Mouse (Mus musculus) gastrocnemius, postnatal 10 days (tissue): ENCODE measurements around the gene Cited2. TPM values are rescaled to one million over a fixed set of nuclear protein-coding genes. Genes with fewer than 3 reads are reported as not detected.

Experiments
- DNase-seq: peaks from one replicate; pipeline ENCODE4 v3.0.0; 2021; ENCODE audit warnings: mixed read lengths
- total RNA-seq, 2 experiments: library from RNA; stranded (reverse); gene quantifications; 2 replicates each; pipeline ENCODE4 v1.2.3; 2021

Cited2 gene
- total RNA-seq, 2 experiments from 2014 or later: 31.6 to 35.8 TPM

DNA sequence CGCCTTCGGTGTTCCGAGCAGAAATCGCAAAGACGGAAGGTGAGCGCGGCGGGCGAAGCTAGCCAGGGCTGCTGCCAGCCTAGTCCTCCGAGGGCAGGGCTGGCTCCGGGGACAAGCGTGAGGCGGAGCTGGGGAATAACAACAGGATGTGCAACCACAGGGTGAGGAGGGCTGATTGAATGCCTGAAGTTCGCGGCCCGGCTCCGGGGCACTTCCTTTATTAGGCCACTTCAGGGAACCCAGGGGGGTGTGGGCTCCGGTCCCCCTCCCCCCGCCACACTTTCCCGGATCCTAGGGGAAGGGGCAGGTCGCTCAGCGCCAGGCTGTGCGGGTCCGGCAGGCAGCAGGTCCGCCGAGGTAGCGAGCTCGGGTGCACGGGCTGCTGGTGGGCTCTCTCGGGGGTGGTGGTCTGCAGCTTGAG is 413 bp downstream of the Cited2 start:
- no peak for DNase-seq

DNA sequence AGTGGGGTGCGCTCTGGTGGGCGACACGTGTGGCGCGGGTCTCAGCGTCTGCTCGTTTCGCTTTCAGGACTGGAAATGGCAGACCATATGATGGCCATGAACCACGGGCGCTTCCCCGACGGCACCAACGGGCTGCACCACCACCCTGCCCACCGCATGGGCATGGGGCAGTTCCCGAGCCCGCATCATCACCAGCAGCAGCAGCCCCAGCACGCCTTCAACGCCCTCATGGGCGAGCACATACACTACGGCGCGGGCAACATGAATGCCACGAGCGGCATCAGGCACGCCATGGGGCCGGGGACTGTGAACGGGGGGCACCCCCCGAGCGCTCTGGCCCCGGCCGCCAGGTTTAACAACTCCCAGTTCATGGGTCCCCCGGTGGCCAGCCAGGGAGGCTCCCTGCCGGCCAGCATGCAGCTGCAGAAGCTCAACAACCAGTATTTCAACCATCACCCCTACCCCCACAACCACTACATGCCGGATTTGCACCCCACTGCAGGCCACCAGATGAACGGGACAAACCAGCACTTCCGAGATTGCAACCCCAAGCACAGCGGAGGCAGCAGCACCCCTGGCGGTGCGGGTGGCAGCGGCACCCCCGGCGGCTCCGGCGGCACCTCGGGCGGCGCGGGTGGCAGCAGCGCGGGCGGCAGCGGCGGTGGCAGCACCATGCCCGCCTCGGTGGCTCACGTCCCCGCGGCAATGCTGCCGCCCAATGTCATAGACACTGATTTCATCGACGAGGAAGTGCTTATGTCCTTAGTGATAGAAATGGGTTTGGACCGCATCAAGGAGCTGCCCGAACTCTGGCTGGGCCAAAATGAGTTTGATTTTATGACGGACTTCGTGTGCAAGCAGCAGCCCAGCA is 1.1 kb downstream of the Cited2 start:
- peak; percentile 74 for DNase-seq

DNA sequence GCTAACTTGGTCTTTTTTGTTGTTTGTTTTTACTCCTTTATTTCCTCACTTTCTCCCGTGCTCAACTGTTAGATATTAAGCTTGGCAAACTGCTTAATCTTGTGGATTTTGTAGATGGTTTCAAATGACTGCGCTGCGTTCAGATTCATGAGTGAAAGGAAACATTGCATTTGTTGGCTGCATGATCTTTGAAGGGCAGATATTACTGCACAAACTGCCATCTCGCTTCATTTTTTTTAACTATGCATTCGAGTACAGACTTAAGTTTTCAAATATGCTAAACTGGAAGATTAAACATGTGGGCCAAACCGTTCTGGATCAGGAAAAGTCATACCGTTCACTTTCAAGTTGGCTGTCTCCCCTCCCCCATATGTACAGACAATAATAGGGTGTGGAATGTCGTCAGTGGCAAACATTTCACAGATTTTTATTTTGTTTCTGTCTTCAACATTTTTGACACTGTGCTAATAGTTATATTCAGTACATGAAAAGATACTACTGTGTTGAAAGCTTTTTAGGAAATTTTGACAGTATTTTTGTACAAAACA is 2.1 kb downstream of the Cited2 start:
- DNase-seq: no peak

DNA sequence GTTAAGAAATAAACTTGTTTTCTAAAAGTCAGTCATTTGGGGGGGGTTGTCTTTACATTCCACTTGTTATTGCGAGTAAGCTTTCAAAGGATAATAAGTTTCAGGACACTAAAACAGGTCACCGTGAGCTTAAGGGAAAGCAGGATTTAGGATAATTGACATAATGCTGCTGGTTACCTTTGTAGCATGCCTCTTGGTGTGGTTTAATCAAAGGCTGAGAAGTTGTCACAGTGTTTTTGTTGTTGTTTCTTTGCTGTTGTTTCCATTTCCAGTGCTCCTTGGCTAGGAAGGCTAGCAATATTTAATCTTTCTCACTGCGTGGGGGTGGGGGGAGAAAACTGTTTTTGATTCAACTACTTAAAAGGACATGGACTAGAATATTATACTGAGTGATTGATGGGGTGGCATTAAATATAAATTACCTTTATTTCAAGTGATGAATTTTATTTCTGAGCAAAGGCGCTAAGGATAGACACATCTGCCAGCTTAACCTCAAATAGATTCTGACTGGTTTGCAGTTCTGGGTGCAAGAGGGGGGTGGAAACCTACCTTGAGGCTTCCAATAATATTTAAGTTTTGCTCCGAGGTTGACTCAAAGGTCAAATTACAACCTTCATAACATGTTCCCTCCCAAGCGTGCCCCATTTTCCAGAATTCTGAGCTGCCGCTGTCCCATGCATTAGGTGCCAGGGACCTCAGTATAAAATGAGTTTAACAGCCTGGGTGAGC is 2.8 kb downstream of the Cited2 start:
- DNase-seq: no peak

DNA sequence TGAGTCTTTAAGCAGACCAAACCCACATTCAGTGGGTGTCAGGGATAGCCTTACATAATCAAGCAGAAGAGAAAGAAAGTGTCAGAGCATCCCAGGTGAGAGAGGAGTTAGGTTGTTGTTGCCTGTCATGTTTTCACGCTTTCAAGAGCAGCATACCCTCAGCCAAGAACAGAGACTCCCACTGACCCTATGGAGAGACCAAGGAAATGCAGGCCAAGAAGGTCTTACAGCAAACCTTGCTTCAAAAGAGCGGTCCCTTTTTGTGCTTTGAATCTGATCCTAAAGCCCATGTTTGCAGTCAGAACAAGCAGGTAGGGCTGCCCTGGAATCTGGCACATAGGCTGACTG is 3.3 kb downstream of the Cited2 start:
- no peak for DNase-seq

DNA sequence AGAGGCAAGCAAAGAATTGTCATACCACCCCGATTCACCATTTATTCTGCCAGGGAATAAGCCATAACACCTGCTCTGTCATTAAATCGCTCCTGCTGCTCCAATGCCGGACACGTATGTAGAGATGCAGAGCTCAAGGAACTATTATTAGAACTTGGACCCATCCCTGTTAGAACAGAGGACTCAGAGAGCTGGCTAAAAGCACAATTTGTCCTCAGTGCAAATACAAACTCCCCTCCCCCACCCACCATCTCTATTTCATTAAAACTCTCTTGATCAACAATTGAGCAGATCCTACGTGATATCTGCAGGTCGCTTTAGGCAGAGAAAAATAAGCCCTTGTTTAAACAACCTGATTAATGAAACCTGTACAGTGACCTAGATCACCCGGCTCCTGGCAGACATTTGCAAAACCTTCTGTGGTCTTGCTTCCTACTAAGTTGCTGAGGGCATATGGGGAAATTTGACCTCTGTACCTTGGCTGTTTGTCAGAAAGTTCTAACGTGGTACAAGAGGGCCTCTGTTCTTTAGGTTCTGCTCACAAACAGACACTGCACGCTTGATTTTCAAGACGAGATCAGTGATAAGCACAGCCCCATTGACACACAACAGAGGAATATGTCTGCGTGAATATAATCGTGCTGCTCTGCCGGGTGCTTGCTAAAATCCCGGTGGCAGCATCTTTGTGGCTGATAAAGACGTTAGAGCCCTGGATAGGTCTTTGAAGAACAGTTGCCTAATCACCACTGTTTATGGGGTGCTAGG is 4.3 kb downstream of the Cited2 start:
- DNase-seq: no peak

DNA sequence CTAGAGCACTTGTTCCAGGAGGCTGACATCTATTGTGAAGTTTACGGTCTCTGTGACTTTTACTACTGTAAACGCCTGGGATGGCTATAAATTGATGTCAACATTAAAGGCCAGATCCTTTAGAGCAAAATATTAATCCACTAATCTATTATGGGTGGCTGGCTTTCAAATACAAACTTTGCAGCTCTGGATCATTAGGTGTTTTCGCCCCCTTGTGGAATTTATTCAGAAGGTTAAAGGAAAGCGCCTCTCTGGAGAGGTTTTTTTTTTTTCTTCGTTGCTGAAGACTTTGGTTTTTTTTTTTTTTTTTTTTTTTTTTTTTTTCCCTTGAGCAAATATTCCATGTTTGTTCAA is 4.9 kb downstream of the Cited2 start:
- DNase-seq: no peak

DNA sequence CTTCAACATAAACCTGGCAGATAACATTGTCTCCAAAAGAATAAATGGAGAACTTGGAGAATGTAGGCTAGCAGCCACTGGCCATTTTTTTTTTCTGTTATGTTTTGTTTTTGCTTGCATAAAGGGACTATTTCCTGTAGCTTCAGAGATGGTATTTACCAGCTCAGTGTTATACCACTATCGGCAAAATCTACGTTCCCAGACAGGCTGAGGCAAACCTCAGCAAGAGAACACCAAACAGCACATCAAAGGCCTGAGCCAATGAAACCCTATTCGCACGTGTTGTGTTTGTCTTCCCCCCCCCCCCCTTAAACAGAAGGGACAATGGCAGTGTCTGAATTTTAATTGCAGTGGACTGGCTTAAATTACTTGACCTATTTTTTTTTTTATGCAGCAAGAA is 5.7 kb downstream of the Cited2 start:
- no peak for DNase-seq

DNA sequence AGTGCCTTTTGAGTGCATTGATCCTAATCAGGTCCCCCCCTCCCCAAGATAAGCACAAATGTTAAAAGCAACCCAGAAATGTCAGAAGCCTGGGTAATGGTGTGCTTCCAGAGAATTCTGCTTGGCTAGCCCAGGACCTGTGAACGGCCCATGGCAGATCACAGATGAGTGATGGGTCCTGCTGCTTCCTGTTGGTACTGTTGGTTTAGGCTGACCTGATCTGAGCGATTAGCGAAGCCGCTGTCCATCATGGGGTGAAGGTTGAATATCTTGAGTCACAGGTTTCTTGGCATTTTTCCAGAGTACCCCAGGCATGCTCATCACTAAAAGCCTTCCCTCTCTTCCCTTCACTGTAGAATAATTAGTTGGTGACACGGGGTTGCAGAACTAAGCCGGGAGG is 6.5 kb downstream of the Cited2 start:
- DNase-seq: no peak

DNA sequence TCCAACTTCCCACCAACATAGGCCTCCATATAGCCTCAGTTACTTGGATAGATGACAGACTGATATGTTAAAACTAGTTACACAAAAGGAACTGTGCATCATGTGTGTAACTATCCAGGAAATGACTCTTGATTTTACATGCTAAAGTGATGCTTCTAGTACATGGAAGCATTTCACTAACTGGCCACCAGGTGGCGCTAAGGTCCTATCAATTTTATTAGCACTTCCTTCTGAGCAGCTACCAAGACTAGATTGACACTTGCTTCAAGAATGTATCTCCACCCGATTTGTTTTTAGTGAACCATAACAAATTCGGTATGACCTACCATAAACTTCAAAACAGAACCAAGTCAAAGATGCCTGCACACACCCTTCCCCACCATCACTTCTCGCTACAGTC is 10.0 kb downstream of the Cited2 start:
- DNase-seq: peak; percentile 82

DNA sequence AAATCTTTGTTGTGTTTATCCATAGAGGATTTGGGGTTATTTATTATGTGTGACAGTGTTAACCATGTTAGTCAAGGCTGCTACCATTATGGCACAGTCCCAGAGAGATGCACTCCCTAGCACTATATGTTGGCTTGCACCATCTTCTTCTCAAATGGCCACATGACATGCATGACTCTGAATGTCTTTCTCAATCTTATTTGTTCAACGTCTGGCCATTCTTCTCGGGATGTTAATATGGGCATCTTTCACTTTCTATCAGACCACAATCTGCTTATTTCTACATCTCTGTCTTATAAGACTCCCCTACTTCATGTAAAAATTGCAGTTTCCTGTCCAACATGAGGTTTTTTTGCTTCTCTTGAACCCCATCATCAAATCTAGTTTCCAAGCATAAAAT is 19.6 kb downstream of the Cited2 start:
- DNase-seq: no peak

DNA sequence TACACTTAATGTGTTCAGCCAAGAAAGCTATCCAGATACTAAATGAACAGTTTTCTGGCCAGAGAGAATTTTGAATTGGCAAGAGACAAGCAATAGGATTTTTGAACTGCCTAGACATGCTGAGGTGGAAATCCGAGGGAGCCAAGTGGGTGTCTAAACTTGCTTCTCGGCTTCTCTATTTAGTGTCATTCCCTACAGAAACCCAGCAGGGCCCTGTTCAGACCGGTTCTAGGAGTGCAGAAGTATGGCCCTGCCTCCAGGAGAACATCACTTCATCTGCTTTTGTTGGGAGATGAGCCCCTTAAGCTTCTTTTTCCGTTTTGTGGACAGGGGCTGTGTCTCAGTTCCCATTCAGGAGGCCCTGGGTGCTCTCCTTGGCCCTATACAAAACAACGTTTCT is 29.5 kb downstream of the Cited2 start:
- DNase-seq: no peak

DNA sequence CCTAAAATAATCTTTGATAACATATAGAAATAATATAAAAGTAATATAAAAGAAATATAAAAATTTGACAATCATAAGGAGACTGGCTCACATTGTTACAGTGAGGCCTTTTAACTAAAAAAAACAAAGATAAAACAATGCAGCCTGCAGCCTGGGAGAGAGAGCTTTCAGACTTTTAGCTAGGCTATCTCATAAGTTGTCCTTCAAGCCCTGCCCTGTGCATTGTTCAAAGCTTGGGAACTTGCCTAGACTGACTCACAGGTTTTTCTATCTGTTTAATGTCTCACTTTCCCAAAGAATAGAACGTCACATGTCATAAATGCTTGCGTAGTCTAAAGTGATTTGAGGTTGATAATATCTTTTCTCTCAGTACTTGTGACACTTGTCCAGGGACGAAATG is 36.8 kb downstream of the Cited2 start:
- no peak for DNase-seq

DNA sequence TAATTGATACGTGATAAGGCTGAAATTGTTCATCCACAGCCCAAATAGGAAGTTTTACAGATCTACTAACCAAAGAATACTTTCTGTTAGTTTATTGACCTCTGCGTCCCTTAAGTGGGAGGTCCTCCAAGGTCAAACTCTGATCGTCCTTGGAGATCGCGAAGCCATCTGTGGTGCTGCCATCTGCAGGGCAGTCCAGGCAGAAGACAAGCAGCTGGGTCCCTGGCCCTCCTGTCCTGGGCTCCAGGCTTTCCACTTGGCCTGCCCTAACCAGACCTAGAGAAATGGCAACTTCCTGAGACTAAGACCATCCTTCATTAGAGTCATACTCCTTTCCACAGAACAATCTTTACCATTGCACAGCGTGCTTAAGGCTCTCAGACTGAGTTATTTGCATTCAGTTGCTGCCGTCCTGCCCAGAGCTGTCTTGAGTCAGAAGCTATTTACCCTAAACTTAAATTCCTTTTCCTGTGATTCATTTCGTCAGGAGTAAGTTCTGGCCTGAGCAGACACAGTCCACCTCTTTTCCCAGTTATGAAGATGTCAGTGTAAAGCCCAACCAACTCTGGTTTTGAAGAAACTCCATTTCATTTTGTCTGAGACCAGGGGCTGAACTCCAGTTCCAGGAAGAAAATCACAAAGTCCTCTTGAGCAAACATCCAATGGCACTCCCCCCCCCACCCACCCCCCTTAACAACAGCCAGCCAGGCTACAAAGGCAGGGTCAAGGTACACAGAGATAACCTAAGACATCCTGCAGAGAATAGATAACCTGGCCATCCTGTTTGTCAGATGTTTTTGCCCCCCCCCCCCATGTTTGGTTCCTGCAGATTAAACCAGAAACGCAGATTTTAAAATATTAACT is 38.0 kb downstream of the Cited2 start:
- DNase-seq: no peak

DNA sequence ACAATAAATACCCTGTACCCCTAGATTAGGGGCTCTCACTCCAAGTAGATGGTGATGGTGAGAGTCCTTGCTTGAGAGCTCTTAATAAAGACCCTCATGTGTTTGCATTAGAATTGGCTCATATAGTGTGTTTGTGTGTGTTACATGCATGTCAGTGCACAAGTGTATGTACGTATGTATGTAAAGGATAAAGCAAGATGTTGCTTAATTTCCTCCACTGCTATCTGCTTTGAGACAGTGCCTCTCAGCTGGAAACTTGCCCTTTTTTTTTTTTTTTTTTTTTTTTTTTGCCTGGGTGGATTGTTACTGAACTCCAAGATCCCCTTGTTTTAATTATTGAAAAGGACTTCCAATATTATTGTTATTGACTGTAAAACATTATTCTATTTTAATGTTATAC is 38.6 kb downstream of the Cited2 start:
- no peak for DNase-seq

DNA sequence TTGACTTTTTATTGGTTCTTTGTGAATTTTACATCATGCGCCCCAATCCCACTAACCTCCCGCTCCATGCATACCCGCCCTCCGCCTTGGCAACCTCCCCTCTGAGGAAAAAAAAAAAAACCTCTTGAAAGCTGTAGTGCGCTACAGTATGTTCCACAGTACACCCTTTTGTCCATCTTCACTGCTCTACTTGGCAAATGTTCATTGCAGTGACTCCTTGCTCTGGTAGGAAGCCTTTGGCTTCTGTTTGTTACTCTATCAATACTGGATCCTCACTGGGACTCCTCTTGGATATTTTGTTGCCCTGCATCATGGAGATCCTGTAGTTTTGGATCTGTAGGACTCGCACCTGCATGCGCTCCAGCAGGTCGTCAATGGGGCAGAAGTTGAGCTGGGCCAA is 39.9 kb downstream of the Cited2 start:
- DNase-seq: no peak

DNA sequence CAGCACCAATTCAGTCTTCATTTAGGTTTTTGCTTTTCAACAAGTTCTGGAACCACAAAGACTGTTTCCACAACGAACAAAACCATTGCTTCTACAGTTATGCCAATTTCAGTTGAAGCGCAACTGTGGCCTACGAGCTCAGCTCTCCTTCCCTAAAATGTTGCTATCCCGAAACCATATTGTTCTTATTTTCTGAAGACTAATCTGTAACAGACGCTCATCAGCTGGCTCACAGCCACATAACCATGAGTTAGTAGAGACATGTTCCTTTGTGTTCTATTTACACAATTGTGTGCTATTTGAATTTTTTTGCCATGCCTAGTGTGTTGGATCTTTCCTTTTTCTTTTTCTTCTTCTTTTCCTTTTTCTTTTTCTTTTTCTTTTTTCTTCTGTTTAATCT is 46.8 kb downstream of the Cited2 start:
- no peak for DNase-seq

DNA sequence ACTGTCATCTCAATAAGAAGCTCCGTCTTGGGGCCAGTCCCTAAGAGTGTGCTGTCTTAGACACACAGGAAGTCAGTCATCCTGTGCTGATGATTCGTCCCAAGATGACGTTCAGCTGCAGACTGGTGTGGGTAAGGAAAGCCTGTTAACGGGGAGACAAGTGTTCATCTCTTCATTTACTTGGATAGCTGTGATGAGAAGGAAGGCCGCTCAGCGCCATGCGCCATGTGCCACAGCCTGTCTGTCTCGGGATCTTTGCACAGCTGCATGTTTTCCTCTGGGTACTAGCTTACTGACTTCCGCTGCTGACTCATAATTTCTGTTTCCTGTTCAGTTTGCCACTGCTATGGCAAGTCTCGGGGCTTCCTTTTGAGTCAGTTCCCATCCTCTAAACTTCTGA is 49.3 kb downstream of the Cited2 start:
- no peak for DNase-seq

DNA sequence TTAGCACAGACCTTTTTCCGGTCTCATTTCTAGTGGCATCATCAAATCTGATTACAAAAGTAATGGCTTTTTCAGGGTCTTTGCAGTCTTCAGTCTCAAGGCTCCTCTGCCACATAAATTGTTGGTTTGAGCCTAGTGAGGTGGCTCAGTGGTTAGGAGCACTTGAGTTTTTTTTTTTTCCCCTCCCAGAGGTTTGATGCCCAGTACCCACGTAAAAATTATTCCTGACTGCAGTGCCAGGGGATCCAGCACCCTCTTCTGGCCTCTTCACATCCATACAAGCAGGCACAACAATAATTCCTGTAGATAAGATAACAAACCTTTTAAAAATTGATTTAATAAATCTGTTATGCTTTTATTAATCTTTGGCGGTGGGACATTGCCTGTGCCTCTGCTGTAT is 51.3 kb downstream of the Cited2 start:
- no peak for DNase-seq

DNA sequence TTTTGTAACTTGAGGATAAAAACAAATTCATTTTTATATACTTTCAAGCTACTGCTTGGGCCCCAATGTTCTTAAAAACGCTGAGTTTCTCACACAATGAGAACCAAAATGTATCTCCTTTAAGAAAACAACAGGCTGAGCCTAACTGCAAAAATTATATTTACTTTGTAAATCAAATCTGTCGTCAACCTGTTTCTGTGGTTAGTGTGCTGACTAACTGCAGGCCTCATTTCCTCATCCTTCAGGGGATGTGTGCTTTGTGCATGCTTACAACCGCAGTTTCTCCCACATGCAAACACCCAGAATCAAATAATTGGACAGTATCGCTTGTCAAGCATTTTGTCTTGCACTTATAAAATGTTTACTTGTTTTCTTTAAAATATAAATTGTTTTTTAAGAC is 52.1 kb downstream of the Cited2 start:
- no peak for DNase-seq
